Mouse (Mus musculus): ENCODE measurements around the gene Ezr.
"Not testable (repeated sequence)": the region's sequence is repeated elsewhere in the genome, so short reads cannot be mapped to it uniquely, and the experiment has no call there.

Gene Ezr

GRCm38 (mm10) chr17:6742083-6743038 is 40.2 kb downstream of the Ezr start:
- peak; percentile 68 to 75 for DNase-seq

GRCm38 (mm10) chr17:6741271-6741670 is 41.3 kb downstream of the Ezr start:
- DNase-seq = no peak

- no peak for DNase-seq
These were observed 42.0 kb downstream of the Ezr start for GRCm38 (mm10) chr17:6740331-6741170.

- no peak for DNase-seq
These were observed 42.8 kb downstream of the Ezr start for GRCm38 (mm10) chr17:6739756-6740155.

GRCm38 (mm10) chr17:6739266-6739665 is 43.3 kb downstream of the Ezr start:
- DNase-seq = peak in 1 of 2 experiments; percentile 13

- no peak for DNase-seq
These were observed 43.7 kb downstream of the Ezr start for GRCm38 (mm10) chr17:6738836-6739235.

- peak; percentile 54 to 55 for DNase-seq
These were observed 45.1 kb downstream of the Ezr start for GRCm38 (mm10) chr17:6737273-6737997.

- peak in 1 of 2 experiments; percentile 27 for DNase-seq
These were observed 46.0 kb downstream of the Ezr start for GRCm38 (mm10) chr17:6736306-6737272.

- peak in 1 of 2 experiments; percentile 24 for DNase-seq
These were observed 47.7 kb downstream of the Ezr start for GRCm38 (mm10) chr17:6734746-6735441.

GRCm38 (mm10) chr17:6733322-6733875 is 49.2 kb downstream of the Ezr start:
- peak in 1 of 2 experiments; percentile 22 for DNase-seq

- DNase-seq = peak in 1 of 2 experiments; percentile 4
These were observed 49.9 kb downstream of the Ezr start for GRCm38 (mm10) chr17:6732665-6733064.

GRCm38 (mm10) chr17:6731634-6732033 is 51.0 kb downstream of the Ezr start:
- peak; percentile 65 to 83 for DNase-seq

GRCm38 (mm10) chr17:6731132-6731531 is 51.5 kb downstream of the Ezr start:
- DNase-seq = no peak

- no peak for DNase-seq
These were observed 53.3 kb downstream of the Ezr start for GRCm38 (mm10) chr17:6729244-6729742.

- peak; percentile 80 to 91 for DNase-seq
These were observed 54.5 kb downstream of the Ezr start for GRCm38 (mm10) chr17:6727996-6728610.

- DNase-seq = not testable (repeated sequence)
These were observed 68.6 kb downstream of the Ezr start for GRCm38 (mm10) chr17:6713944-6714343.

GRCm38 (mm10) chr17:6713483-6713882 is 69.1 kb downstream of the Ezr start:
- DNase-seq = not testable (repeated sequence)

- DNase-seq = not testable (repeated sequence)
These were observed 74.4 kb downstream of the Ezr start for GRCm38 (mm10) chr17:6708194-6708593.

GRCm38 (mm10) chr17:6707422-6707821 is 75.2 kb downstream of the Ezr start:
- not testable (repeated sequence) for DNase-seq

- DNase-seq = not testable (repeated sequence)
These were observed 76.1 kb downstream of the Ezr start for GRCm38 (mm10) chr17:6706448-6706847.
